Mouse (Mus musculus) embryonic facial prominence, embryonic 11.5 days (tissue): ENCODE measurements around the gene Vhl. TPM values are rescaled to one million over a fixed set of nuclear protein-coding genes. Genes with fewer than 3 reads are reported as not detected.

ENCODE experiments used
- ATAC-seq: fragments of 200-750 bp; cut with Nextera tagmentation; replicated peaks from 2 replicates; pipeline ENCODE4 v1.8.0; 2017; ENCODE audit warnings: low read depth; ENCODE audit not compliant: insufficient number of reproducible peaks, low FRiP score, low TSS enrichment
- DNase-seq: peaks from one replicate; pipeline ENCODE4 v3.0.0-alpha.2; 2015; ENCODE audit warnings: low spot score
- H3K27ac ChIP-seq: fragments of 300-500 bp; sonication (generic); replicated peaks from 2 replicates; pipeline ENCODE4 v1.5.1; 2014; ENCODE audit warnings: mild to moderate bottlenecking, low read depth, low read length, control low read depth
- H3K27me3 ChIP-seq: fragments of 300-500 bp; sonication (generic); 2 replicates; pipeline ENCODE4 v1.6.1; 2014; ENCODE audit warnings: mild to moderate bottlenecking, low read length, moderate library complexity, mixed read lengths; ENCODE audit not compliant: control insufficient read depth, insufficient read depth
- H3K36me3 ChIP-seq: fragments of 300-500 bp; sonication (generic); replicated peaks from 2 replicates; pipeline ENCODE4 v1.6.1; 2014; ENCODE audit warnings: low read depth, mild to moderate bottlenecking, low read length, moderate library complexity, mixed read lengths; ENCODE audit not compliant: control insufficient read depth, insufficient read depth
- H3K4me1 ChIP-seq: fragments of 300-500 bp; sonication (generic); 2 replicates; pipeline ENCODE4 v1.6.1; 2014; ENCODE audit warnings: low read length, mixed read lengths; ENCODE audit not compliant: control insufficient read depth, insufficient read depth
- H3K4me2 ChIP-seq: fragments of 300-500 bp; sonication (generic); 2 replicates; pipeline ENCODE4 v1.6.1; 2014; ENCODE audit warnings: low read depth, mild to moderate bottlenecking, control low read depth, low read length, moderate library complexity
- H3K4me3 ChIP-seq: fragments of 300-500 bp; sonication (generic); 2 replicates; pipeline ENCODE4 v1.5.1; 2014; ENCODE audit warnings: low read depth, low read length, control low read depth
- H3K9ac ChIP-seq: fragments of 300-500 bp; sonication (generic); replicated peaks from 2 replicates; pipeline ENCODE4 v1.6.1; 2014; ENCODE audit warnings: mild to moderate bottlenecking, control low read depth, low read length
- H3K9me3 ChIP-seq: fragments of 300-500 bp; sonication (generic); replicated peaks from 2 replicates; pipeline ENCODE4 v1.6.1; 2016; ENCODE audit warnings: mild to moderate bottlenecking, low read length, inconsistent platforms, mixed read lengths; ENCODE audit not compliant: control insufficient read depth
- WGBS: fragments of 180-500 bp; shearing (Covaris S2); extraction: QIAGEN DNeasy Blood & Tissue Kit; methylation state at CpG from one replicate; pipeline ENCODE4 v1.1.7; 2014; 5-methylcytosine and 5-hydroxymethylcytosine counted together
- polyA plus RNA-seq: library from polyadenylated mRNA; unstranded; fragments of >200 nt; fragmentation: Nextera tagmentation; extraction: Ambion mirVana; gene quantifications from 2 replicates; pipeline ENCODE4 v1.2.1, GENCODE M21; 2014

The Vhl gene
- polyA plus RNA-seq, 1 experiment from 2014 or later, result 56.9 TPM

DNA sequence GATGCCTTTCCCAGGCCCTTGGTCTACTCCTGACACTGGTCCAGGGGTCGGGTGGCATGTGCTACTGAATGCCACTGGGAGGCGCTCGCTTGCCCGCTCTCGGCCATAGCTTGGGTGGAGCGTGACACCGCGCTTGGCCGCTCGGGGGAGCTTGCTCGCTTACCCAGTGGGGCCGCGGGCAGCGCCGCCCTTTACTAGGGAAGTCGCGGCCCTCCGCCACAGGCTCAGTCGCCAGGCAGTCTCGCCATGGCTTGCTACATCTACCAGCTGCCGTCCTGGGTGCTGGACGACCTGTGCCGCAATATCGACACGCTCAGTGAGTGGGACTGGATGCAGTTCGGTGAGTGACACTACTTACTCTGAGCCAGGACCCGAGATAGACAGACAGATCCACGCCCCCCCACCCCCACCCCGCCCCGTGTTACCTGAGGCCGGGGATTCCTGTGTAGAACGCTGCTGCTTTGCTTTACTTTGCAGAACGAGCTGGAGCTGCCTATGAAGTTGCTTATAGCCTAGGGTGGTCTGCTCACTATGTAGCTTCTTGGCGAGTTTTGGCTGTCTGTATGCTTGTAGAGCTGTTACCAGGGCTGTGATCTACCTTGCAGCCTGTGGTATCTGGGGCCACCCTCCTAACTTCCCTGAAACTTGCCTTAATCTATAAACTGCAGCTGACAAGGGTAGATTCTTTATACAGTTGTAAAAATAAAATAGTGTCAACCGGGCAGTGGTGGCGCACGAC is 14.7 kb downstream of the Vhl start, which contains the start of gene Irak2:
Gene Irak2 (plus strand): TSS at position 166 of the 739 bp plus-strand sequence.
- Histone ChIP-seq H3K4me2 (peak within 1 kb of the TSS; percentile 65), H3K27me3 (no peaks in the 10 kb centered on the region), H3K9me3 (no peaks in the 10 kb centered on the region), H3K27ac (no peak within 1 kb of the TSS), H3K9ac (peak within 1 kb of the TSS; percentile 52), H3K36me3 (no peaks in the 10 kb centered on the region), H3K4me1 (no peaks in the 10 kb centered on the region), H3K4me3 (peak within 1 kb of the TSS; percentile 40)
- WGBS, result 8% methylated on average over 37 of the region's 37 CpGs
- DNase-seq (peak; percentile 95), ATAC-seq (peak; percentile 85)

DNA sequence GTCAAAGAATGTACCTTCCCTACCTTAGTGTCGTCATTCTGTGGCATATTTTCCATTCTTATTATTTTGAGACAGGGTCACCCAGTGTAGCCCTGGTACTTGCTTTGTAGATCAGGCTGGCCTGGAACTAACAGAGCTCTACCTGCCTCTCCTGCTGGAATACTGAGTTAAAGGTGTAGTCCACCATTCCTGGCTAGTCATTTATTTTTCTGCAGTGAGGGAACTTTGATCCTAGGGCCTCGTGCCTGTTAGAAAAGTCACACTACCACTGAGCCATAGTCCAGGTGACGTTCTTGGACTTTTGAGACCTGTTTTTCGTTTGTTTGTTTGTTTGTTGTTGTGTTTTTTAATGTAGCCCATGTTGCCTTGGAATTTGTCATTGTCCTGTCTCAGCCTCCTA is 15.4 kb downstream of the Vhl start:
- Histone ChIP-seq H3K4me1 (no peaks in the 10 kb centered on the region), H3K4me2 (no peak overlapping the region), H3K9ac (no peak overlapping the region), H3K27me3 (no peaks in the 10 kb centered on the region), H3K36me3 (no peaks in the 10 kb centered on the region), H3K27ac (no peak overlapping the region), H3K9me3 (no peaks in the 10 kb centered on the region), H3K4me3 (no peak overlapping the region)
- DNase-seq, result no peak
- WGBS, result 81% methylated on average over 4 of the region's 4 CpGs
- ATAC-seq, result no peak

DNA sequence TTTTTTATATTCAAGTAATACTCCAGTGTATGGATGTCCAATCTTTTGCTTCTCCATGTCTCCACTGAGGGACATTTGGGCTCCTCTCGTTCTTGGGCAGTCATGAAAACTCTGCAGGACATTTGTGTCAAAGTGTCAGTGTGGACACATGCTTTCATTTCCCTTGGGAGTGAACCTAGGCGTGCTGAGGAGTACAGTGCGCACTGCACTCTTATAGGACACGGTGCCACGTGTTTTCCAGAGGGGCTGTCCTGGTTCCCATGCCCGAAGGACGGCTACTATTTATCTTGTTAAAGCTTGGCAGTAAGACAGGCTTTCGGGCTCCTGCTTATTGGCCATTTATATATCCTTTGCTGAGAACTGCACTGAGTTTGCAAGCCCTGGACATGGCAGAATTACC is 18.8 kb downstream of the Vhl start:
- WGBS, result 86% methylated on average over 8 of the region's 8 CpGs
- Histone ChIP-seq H3K9me3 (no peaks in the 10 kb centered on the region), H3K27ac (no peak overlapping the region), H3K4me3 (no peak overlapping the region), H3K4me1 (no peaks in the 10 kb centered on the region), H3K4me2 (no peak overlapping the region), H3K27me3 (no peaks in the 10 kb centered on the region), H3K9ac (no peak overlapping the region), H3K36me3 (no peaks in the 10 kb centered on the region)
- DNase-seq, result no peak
- ATAC-seq, result no peak

DNA sequence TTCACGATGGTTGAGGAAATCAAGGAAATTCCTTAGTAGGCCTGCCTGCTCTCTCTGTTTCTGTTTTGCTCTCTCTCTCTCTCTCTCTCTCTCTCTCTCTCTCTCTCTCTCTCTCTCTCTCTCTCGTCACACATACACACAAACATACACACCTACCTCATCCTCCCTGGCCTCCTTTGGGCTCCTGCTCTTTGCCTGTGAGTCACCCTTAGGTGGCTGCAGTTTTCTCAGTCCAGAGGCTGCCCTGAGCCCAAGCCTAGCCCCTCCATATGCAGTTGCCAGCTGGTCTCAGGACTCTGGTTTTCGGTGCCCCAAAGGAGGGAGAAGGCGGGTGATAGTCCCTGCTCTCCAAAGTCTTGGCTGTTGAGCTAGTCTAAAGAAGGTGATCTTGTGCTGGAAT is 19.3 kb downstream of the Vhl start:
- H3K27me3 ChIP-seq, result no peaks in the 10 kb centered on the region
- H3K27ac ChIP-seq, result no peak overlapping the region
- no peak for DNase-seq
- no peaks in the 10 kb centered on the region for H3K36me3 ChIP-seq
- no peaks in the 10 kb centered on the region for H3K9me3 ChIP-seq
- WGBS, result 81% methylated on average over 4 of the region's 4 CpGs
- ATAC-seq, result no peak
- H3K4me1 ChIP-seq, result no peaks in the 10 kb centered on the region
- no peak overlapping the region for H3K4me3 ChIP-seq
- H3K4me2 ChIP-seq, result no peak overlapping the region
- no peak overlapping the region for H3K9ac ChIP-seq

DNA sequence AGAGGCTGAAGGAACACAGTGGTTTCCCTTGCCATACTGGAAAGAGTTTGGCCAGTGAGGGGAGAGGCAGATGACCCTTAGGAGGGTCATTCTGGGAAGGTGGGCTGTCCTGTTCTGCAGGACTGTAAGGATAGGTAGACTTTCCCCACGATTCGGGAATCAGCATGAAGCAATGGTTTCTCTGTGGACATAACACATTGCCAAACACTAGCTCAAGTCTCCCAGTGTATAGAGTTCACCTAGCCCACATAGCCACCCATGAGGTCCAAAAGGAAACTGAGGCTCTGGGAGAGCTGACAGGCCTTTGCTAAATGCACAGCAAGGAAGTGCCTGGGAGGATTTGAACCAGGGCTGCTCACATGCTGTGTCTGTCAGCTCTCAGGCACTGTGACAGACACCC is 20.2 kb downstream of the Vhl start:
- 93% methylated on average over 2 of the region's 2 CpGs for WGBS
- no peaks in the 10 kb centered on the region for H3K27me3 ChIP-seq
- ATAC-seq, result no peak

DNA sequence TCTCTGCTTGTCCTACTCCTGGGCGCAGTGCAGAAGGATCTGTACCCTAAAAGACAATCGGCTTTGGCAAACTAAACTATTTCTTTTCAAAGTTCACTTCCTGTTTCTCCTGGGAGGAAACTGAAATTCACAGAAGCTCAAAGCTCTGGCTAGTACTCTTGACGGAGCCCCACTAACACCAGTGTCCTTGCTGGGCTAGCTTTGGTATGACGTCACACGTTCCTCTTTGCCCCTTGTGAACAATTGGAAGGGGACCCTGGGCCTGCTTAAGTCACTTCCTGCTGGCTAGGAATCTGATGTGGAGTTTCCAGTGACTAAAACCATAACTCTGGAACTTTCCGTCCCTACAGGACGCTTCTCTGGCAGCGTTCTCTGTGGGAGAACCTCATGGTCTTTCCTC is 21.0 kb downstream of the Vhl start:
- no peak overlapping the region for H3K4me3 ChIP-seq
- H3K4me1 ChIP-seq, result no peaks in the 10 kb centered on the region
- H3K4me2 ChIP-seq, result no peak overlapping the region
- no peak overlapping the region for H3K27ac ChIP-seq
- H3K36me3 ChIP-seq, result no peaks in the 10 kb centered on the region
- H3K27me3 ChIP-seq, result no peaks in the 10 kb centered on the region
- H3K9ac ChIP-seq, result no peak overlapping the region
- DNase-seq, result no peak
- 82% methylated on average over 8 of the region's 8 CpGs for WGBS
- no peak for ATAC-seq
- no peaks in the 10 kb centered on the region for H3K9me3 ChIP-seq

More for the DNA sequence above, 20.2 kb downstream of the Vhl start:
- H3K4me3 ChIP-seq, result no peak overlapping the region
- DNase-seq, result no peak
- H3K36me3 ChIP-seq, result no peaks in the 10 kb centered on the region
- H3K9ac ChIP-seq, result no peak overlapping the region
- no peak overlapping the region for H3K4me2 ChIP-seq
- no peak overlapping the region for H3K27ac ChIP-seq
- H3K4me1 ChIP-seq, result no peaks in the 10 kb centered on the region
- H3K9me3 ChIP-seq, result no peaks in the 10 kb centered on the region

DNA sequence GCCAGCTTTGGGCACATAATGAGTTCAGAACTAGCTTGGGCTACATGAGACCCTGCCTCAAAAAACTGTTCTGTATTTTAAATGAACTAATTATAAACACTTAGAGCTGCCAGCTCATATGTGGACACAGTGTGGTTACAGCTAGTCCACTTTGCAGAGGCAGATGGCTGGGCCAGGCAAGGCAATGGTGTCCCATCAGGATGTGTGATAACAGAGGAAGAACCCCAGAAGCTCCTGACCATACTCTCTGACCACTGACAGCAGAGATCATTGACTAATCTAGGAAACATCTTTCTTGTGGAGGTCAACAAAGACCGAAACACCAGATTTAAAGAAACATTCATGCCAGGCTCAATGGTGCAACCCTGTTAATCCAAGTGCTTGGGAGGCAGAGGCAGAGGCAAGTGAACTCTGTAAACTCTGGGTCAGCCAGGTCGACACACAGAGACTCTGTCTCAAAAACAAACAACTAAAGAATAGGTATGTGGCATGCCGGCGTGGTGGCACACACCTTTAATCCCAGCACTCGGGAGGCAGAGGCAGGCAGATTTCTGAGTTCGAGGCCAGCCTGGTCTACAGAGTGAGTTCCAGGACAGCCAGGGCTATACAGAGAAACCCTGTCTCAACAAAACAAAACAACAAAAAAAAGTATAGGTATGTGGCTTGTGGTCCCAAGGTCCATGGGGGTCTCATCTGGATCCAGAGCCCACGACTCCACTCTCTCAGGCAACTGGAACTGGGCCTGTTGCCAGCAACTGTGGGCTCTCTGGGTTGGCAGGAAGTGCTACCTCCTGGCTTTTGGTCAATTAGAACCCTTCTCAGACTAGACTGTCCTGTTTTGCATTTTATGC is 25.8 kb downstream of the Vhl start:
- WGBS, result 84% methylated on average over 7 of the region's 7 CpGs
- no peaks in the 10 kb centered on the region for H3K9me3 ChIP-seq
- no peak overlapping the region for H3K4me3 ChIP-seq
- no peak overlapping the region for H3K9ac ChIP-seq
- no peaks in the 10 kb centered on the region for H3K4me1 ChIP-seq
- H3K36me3 ChIP-seq, result no peaks in the 10 kb centered on the region
- no peak for ATAC-seq
- no peak overlapping the region for H3K27ac ChIP-seq
- no peak for DNase-seq
- no peaks in the 10 kb centered on the region for H3K27me3 ChIP-seq
- no peak overlapping the region for H3K4me2 ChIP-seq

DNA sequence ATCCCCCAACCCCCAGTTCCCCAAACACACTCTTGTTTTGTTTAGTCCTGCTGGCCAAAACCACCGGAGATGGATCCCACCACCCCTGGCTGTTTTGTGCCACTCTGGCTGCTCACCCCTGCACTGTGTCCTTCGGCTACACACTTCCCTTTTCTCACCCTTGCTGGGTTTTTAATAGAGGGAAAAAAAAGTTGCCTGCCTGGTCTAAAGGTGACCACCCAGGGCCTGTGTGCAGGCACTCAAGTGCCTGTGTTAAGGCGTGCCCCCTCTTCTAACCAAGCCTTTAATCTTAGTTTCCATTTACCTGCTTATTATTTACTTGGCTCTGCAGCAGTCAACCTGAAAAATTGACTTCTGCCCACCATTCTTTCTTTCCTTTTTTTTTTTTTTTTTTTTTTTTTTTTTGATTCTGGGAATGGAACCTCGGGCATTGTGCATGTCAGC is 26.5 kb downstream of the Vhl start:
- Histone ChIP-seq H3K4me1 (no peaks in the 10 kb centered on the region), H3K9ac (no peak overlapping the region), H3K36me3 (no peaks in the 10 kb centered on the region), H3K4me2 (no peak overlapping the region), H3K9me3 (no peaks in the 10 kb centered on the region), H3K27me3 (no peaks in the 10 kb centered on the region), H3K27ac (no peak overlapping the region), H3K4me3 (no peak overlapping the region)
- WGBS, result 73% methylated on average over 4 of the region's 4 CpGs
- DNase-seq (no peak), ATAC-seq (no peak)
